Mouse (Mus musculus) left cerebral cortex, postnatal 25 days (tissue): Measurements from ENCODE around the gene Gm49373. TPM values are rescaled to one million over a fixed set of nuclear protein-coding genes. Genes with fewer than 3 reads are reported as not detected.
"Not testable (repeated sequence)": the region's sequence is repeated elsewhere in the genome, so short reads cannot be mapped to it uniquely, and the experiment has no call there.

ENCODE experiments used
- DNase-seq, 2 experiments: peaks; one replicate each; pipeline ENCODE4 v3.0.0; 2022; ENCODE audit warnings: low spot score in 2 of 2, mixed read lengths in 1 of 2
- intact Hi-C: fragments of 180-260 bp; cut with DNase I; formaldehyde crosslinking; loops from one replicate; pipeline ENCODE4 v1.15.1; 2025
- total RNA-seq, 2 experiments: library from RNA; stranded (reverse); gene quantifications; 2 replicates each; pipeline ENCODE4 v1.2.3; 2021

Gene Gm49373
- total RNA-seq, 2 experiments from 2014 or later, result 1.5 to 2.6 TPM

DNA sequence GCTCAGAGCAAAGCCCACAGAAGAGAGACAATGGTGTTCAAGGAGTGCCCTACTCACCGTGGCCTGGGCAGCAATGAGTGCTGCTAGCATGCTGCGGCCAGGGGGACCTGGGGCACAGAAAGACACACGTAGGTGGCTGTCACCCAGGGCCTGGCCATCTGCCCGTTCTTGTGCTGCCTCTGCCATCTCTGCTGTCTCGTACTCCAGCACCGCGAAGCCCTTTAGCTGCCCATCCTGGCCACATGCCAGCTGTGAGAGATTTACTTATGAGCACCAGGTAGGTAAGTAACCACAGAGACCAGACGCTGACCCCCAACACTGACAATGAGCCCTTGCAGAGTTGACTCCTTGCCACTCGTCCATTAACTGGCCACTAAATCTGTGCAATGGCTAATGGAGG, 8.2 kb upstream of the Gm49373 start:
- DNase-seq, result no peak

DNA sequence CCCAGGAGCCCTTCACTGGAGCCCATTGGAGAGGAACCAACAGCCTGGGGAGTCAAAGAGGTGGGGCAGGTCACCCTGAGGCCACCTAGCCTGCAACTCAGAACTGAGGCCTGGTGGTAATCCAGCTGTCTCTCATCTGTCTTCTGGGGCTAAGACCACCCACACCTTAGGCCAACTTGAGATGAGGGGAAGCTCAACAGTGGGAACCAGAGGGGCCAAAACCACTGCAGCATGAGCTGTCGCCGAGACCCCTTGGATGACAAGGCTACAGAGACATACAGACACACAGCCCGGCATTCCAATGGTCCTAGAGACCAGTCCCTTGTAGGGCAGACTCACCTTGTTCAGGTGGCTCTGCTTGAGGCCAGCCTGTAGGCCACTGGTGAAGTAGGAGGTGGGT, 2.7 kb upstream of the Gm49373 start:
- DNase-seq, result no peak
- intact Hi-C loops, result no loop called here

More for the DNA sequence above, 8.2 kb upstream of the Gm49373 start:
- intact Hi-C loops, result no loop called here

GRCm38 (mm10) chr9:21074173-21074572, 1.3 kb upstream of the Gm49373 start:
- DNase-seq, result no peak
- intact Hi-C loops, result no loop called here

GRCm38 (mm10) chr9:21072641-21073040, 255 bp downstream of the Gm49373 start:
- intact Hi-C loops, result loop anchor here (1.0 kb wide), 1 partner anchor 40 kb away; the partner anchor contains the start of gene Icam5
- peak in 1 of 2 experiments; percentile 44 for DNase-seq

- intact Hi-C loops, result no loop called here
- no peak for DNase-seq
Measured at GRCm38 (mm10) chr9:21067006-21067684, 5.8 kb downstream of the Gm49373 start, which contains the start of gene Zglp1. Gene Zglp1, minus strand, starts transcription at chr9:21067093.

- intact Hi-C loops, result loop anchor here (1.0 kb wide), 3 partner anchors 22 to 32 kb away; no protein-coding TSS in a partner anchor
- peak; percentile 72 to 96 for DNase-seq
Measured at GRCm38 (mm10) chr9:21062928-21063327, 10.0 kb downstream of the Gm49373 start.

GRCm38 (mm10) chr9:21051578-21051977, 21.3 kb downstream of the Gm49373 start:
- intact Hi-C loops, result no loop called here
- no peak for DNase-seq

GRCm38 (mm10) chr9:21045235-21045634, 27.7 kb downstream of the Gm49373 start:
- intact Hi-C loops, result no loop called here
- no peak for DNase-seq

GRCm38 (mm10) chr9:21044785-21045184, 28.1 kb downstream of the Gm49373 start:
- intact Hi-C loops, DNase-seq: not testable (repeated sequence)

DNA sequence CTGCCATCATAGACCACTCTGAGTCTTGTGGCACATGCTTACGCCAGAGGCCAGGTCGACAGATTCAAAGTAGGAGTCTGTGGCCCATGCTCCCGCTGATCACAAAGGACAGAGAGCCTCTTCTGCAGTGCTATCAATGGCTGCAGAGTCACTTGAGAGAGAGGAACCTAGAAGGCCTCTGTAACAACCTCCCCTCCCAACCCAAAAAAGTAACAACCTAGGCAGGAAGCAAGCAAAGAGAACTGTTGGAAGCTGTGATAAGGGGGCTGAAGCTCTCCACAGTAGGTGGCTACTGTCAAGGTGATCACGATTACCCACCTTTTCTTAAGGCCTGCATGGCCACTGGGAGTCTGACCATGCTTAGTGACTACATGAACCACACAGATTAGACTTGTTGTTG, 29.3 kb downstream of the Gm49373 start:
- intact Hi-C loops, result no loop called here
- DNase-seq, result no peak

DNA sequence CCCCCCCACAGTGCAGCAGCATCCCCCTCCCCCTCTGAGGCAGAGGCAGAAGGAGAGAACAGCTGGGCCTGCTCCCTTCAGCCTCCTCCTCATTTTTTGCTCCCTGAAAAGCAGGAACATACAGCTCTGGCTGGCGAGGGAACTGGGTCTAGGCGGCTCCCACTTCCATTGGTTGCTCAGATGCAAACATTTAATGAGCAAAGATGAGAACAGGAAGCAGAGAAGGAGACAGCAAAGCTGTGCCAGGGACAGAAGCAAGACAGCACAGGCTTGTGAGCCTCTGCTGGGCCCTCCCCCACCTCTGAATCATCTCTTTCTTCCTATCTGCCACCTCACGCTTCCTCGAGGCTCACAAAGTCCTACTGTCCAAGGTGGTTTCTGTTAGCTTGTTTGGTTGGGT, 31.6 kb downstream of the Gm49373 start:
- intact Hi-C loops, result loop anchor here (1.0 kb wide), 2 partner anchors 9 to 22 kb away; partner anchors contain the start of gene Icam5
- peak; percentile 83 to 97 for DNase-seq

DNA sequence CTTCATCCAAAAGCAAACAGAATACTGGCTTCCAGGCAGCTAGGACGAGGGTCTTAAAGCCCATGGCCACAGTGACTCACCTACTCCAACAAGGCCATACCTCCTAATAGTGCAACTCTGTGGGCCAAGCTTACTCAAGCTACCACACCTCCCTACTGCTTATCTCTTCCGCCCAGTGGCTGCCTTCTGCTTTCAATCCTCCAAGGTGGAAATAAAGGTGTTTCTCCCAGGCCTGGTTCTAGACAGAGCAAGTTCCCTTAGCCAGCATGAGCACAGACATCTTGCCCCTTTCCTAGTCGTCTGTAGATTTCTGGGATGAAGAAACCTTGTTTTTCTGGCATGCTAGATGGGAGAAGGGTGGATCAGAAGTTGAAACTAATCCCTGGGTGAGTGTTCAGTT, 33.1 kb downstream of the Gm49373 start:
- intact Hi-C loops, result no loop called here
- DNase-seq, result peak in 1 of 2 experiments; percentile 9

DNA sequence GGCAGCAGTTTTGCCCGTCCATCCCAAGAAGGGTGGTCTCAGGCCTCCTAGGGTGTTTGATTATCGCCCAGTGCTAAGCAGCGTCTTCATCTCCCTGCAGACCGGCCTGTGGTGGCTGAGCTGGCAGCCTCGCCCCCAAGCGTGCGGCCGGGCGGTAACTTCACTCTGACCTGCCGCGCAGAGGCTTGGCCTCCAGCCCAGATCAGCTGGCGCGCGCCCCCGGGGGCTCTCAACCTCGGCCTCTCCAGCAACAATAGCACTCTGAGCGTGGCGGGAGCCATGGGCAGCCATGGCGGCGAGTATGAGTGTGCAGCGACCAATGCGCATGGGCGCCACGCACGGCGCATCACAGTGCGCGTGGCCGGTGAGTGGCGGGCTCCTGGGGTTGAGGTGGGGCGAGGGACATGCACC, 35.4 kb downstream of the Gm49373 start:
- DNase-seq, result peak in 1 of 2 experiments; percentile 42
- intact Hi-C loops, result loop anchor here (2.0 kb wide), 1 partner anchor 59 kb away; no protein-coding TSS in a partner anchor

DNA sequence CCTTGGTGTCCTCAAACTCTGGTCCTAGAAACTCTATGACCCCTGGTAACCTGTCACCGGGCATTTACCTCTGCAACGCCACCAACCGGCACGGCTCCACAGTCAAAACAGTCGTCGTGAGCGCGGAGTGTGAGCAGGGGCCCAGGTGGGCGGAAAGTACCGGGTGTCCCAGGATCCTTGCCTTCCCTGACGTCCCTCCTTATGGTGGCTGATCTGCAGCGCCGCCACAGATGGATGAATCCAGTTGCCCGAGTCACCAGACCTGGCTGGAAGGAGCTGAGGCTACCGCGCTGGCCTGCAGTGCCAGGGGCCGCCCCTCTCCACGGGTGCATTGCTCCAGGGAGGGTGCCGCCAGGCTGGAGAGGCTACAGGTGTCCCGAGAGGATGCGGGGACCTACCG, 36.2 kb downstream of the Gm49373 start:
- intact Hi-C loops, result loop anchor here (1.0 to 2.0 kb wide), 2 partner anchors 27 to 60 kb away; no protein-coding TSS in a partner anchor
- DNase-seq, result peak in 1 of 2 experiments; percentile 31

DNA sequence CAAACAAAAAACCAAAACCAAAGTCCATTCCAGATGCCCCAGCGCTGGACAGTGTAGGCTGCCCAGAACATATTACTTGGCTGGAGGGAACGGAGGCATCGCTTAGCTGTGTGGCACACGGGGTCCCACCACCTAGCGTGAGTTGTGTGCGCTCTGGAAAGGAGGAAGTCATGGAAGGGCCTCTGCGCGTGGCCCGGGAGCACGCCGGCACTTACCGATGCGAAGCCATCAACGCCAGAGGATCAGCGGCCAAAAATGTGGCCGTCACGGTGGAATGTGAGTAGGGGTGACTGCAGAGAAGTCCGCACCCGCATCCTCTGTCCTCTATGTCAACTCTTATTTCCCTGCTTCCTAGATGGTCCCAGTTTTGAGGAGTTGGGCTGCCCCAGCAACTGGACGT, 36.7 kb downstream of the Gm49373 start:
- intact Hi-C loops, result loop anchor here (1.0 to 2.0 kb wide), 2 partner anchors 27 to 61 kb away; no protein-coding TSS in a partner anchor

GRCm38 (mm10) chr9:21035586-21035985, 37.3 kb downstream of the Gm49373 start:
- intact Hi-C loops, result no loop called here
- peak in 1 of 2 experiments; percentile 58 for DNase-seq

More for the DNA sequence above, 36.7 kb downstream of the Gm49373 start:
- no peak for DNase-seq

DNA sequence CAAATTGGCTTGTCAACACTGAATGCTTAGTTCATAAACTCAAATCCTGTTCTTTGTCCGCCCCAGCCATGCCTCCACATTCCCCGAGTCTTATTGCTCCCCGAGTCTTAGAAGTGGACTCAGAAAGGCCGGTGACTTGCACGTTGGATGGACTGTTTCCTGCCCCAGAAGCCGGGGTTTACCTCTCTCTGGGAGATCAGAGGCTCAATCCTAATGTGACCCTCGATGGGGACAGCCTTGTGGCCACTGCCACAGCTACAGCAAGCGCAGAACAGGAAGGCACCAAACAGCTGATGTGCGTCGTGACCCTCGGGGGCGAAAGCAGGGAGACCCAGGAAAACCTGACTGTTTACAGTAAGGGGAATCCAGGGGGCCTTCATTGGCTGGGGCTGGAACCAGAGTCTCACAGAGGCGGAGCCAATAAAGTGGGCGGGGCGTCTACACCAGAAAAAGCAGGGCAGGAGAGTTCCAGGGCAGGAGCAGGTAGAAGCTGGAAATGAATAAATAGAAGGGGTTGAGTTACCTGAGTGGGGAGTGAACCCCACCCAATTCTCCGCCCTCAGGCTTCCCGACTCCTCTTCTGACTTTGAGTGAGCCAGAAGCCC, 38.3 kb downstream of the Gm49373 start:
- intact Hi-C loops, result no loop called here
- DNase-seq, result no peak

- DNase-seq, result peak; percentile 71 to 81
- intact Hi-C loops, result no loop called here
Measured at GRCm38 (mm10) chr9:21033136-21033535, 39.8 kb downstream of the Gm49373 start.

- intact Hi-C loops, result loop anchor here (1.0 kb wide), 2 partner anchors 9 to 40 kb away; no protein-coding TSS in a partner anchor
- no peak for DNase-seq
Measured at GRCm38 (mm10) chr9:21032491-21032890, 40.4 kb downstream of the Gm49373 start.

DNA sequence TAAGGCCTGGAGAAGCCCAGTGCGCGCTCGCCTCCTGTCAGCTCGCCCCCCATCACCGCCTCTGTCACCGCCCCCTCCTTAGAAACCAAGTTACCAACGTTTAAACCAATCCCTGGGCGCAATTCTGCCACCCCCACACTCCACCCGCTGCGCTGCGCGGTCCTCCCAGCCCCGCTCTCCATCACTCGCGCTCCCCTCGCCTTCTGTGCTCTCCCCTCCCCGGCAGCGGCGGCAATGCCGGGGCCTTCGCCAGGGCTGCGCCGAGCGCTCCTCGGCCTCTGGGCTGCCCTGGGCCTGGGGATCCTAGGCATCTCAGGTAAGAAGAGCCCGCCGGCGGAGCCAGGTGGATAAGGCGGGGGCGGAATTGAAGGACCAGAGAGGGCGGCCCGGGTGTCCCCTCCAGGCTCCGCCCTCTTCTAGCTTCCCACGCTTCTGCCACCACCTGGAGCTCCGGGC, 41.0 kb downstream of the Gm49373 start, which contains the start of gene Icam5:
Gene Icam5, plus strand, starts transcription at position 178 of the 456 bp plus-strand sequence.
- DNase-seq, result peak; percentile 84 to 95
- intact Hi-C loops, result loop anchor here (1.0 to 2.0 kb wide), 5 partner anchors 9 to 99 kb away; partner anchors contain the start of genes Gm38431 and Tyk2
